Mouse (Mus musculus) liver, embryonic 16.5 days (tissue): ENCODE data around the gene Slc16a1. TPM values are rescaled to one million over a fixed set of nuclear protein-coding genes. Genes with fewer than 3 reads are reported as not detected.

Source experiments
- ATAC-seq: fragments of 200-750 bp; cut with Nextera tagmentation; 2 replicates; pipeline ENCODE4 v1.8.0; 2017; ENCODE audit warnings: low read depth, mild to moderate bottlenecking, moderate number of reproducible peaks, moderate library complexity
- H3K27ac ChIP-seq: fragments of 300-500 bp; sonication (generic); 2 replicates; pipeline ENCODE4 v1.5.1; 2014; ENCODE audit warnings: mild to moderate bottlenecking, low read length
- H3K27me3 ChIP-seq: fragments of 300-500 bp; sonication (generic); 2 replicates; pipeline ENCODE4 v1.6.1; 2014; ENCODE audit warnings: low read depth, low read length, mixed read lengths; ENCODE audit not compliant: control insufficient read depth, insufficient read depth
- H3K36me3 ChIP-seq: fragments of 300-500 bp; sonication (generic); 2 replicates; pipeline ENCODE4 v1.6.1; 2014; ENCODE audit warnings: mild to moderate bottlenecking; ENCODE audit not compliant: control insufficient read depth, insufficient read depth
- H3K4me1 ChIP-seq: fragments of 300-500 bp; sonication (generic); 2 replicates; pipeline ENCODE4 v1.6.1; 2014; ENCODE audit warnings: low read depth, low read length, mixed read lengths; ENCODE audit not compliant: control insufficient read depth
- H3K4me2 ChIP-seq: fragments of 300-500 bp; sonication (generic); 2 replicates; pipeline ENCODE4 v1.6.1; 2014; ENCODE audit warnings: low read depth, low read length, mixed read lengths
- H3K4me3 ChIP-seq: fragments of 300-500 bp; sonication (generic); 2 replicates; pipeline ENCODE4 v1.5.1; 2014; ENCODE audit warnings: low read depth, mild to moderate bottlenecking, low read length
- H3K9ac ChIP-seq: fragments of 300-500 bp; sonication (generic); 2 replicates; pipeline ENCODE4 v1.6.1; 2014; ENCODE audit warnings: low read depth, low read length
- H3K9me3 ChIP-seq: fragments of 300-500 bp; sonication (generic); replicated peaks from 2 replicates; pipeline ENCODE4 v1.6.1; 2016; ENCODE audit warnings: low read length; ENCODE audit not compliant: control insufficient read depth
- WGBS: fragments of 180-500 bp; shearing (Covaris S2); extraction: QIAGEN DNeasy Blood & Tissue Kit; methylation state at CpG from one replicate; pipeline ENCODE4 v1.1.7; 2014; ENCODE audit not compliant: insufficient replicate concordance; 5-methylcytosine and 5-hydroxymethylcytosine counted together
- polyA plus RNA-seq: library from polyadenylated mRNA; unstranded; fragments of >200 nt; fragmentation: Nextera tagmentation; extraction: Ambion mirVana; gene quantifications from 2 replicates; pipeline ENCODE4 v1.2.1, GENCODE M21; 2015

Slc16a1 gene
- polyA plus RNA-seq, result 87.4 and 87.5 TPM in 2 replicates

DNA sequence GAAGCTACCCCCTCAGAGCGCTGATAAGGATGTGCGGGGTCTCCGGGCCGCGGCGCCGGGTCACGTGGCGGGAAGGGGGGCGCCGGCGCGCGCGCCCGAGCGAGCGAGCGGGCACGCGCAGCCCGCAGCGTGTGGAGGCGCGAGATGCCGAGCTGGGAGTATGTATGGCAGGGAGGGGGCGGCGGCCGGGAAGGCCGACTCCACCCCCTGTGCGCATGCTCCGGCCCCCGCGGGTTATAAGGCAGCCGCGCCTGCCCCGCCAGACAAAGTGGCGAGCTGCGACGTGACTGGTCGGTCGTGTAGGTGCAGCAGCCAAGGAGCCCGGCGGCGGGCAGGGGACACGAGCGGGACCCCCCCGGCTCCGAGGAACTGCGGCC lies at the start of gene Slc16a1:
Gene Slc16a1 (plus strand): TSS at position 266 of the 377 bp plus-strand sequence.
- 0% methylated on average over 48 of the region's 50 CpGs for WGBS
- peak within 1 kb of the TSS; percentile 98 for H3K27ac ChIP-seq
- H3K9me3 ChIP-seq, result no peaks in the 10 kb centered on the region
- no peaks in the 10 kb centered on the region for H3K27me3 ChIP-seq
- H3K36me3 ChIP-seq, result 0 out of 2 replicates have a peak, but pooled peaks cover 2% of the 10 kb centered on the region
- H3K9ac ChIP-seq, result peak within 1 kb of the TSS; percentile 98
- H3K4me1 ChIP-seq, result peaks cover 41% of the 10 kb centered on the region
- peak within 1 kb of the TSS; percentile 62 for H3K4me2 ChIP-seq
- peak; percentile 96 for ATAC-seq
- peak within 1 kb of the TSS; percentile 97 for H3K4me3 ChIP-seq

DNA sequence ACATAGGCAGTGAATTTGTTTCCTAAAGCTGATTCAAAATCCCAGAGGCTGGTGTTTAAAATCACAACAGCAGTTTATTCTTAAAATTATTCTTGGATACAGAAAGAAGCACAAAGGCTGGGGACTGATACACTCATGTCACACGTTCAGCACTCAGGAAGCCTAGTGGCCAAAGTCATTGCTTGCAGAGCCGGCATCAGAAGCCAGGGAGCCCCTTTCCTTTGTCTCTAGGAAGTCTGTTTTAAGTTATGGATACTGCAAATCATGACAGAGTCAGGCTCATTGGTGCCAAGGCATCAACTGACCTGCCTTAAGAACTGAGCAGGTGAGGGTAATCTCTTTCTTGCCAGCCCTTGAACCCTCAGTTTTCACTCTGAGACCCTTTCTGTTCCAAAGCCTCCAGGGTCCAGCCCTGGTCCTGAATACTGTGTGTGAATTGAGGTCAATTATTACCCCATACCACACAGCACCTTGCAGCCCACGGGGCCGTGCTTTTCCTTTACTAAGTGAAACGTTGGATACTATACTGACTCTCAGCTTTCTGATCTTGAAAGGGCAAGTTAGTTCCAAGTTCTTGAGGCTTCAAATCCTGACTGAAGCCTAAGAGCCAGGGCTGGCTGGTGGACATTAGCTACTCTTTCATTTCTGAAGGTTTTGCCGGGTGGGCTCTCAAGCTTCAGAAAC lies 41.9 kb upstream of the Slc16a1 start:
- Histone ChIP-seq H3K4me2 (no peak overlapping the region), H3K9ac (no peak overlapping the region), H3K27me3 (no peaks in the 10 kb centered on the region), H3K4me1 (no peaks in the 10 kb centered on the region; the same call in none of the 2 replicates), H3K27ac (no peak overlapping the region), H3K4me3 (no peak overlapping the region), H3K9me3 (no peaks in the 10 kb centered on the region), H3K36me3 (no peaks in the 10 kb centered on the region)
- no peak for ATAC-seq
- 57% methylated on average over 6 of the region's 6 CpGs for WGBS

DNA sequence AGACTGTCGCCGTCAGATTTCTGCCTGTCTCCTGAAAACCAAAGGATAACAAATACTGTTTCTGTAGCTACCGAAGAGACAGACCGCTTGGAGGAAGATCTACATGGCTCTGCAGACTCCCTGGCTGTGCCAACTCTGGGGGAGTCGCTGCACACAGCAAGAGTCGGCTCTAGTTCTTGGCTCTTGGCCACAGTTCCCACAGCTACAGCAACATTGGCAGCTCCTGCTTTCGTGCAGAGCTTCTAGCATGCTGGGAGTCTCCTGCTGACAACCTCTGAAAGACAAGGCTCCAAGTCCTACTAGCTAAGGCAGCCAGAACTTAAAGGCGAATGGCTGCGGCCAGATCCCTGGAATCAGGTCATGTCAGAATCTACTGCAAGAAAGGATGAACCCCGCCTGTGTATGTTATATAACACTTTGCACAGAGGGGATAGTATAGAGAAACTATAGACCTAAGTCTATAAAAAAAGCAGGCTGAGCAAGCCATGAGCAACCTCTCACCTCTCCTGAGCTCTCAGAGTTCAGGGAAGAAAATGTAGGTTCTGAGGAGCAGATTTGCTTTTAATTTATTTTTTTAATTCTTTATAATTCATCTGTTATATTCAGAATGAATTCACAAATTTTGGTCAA lies 41.2 kb upstream of the Slc16a1 start:
- H3K27me3 ChIP-seq, result no peaks in the 10 kb centered on the region

DNA sequence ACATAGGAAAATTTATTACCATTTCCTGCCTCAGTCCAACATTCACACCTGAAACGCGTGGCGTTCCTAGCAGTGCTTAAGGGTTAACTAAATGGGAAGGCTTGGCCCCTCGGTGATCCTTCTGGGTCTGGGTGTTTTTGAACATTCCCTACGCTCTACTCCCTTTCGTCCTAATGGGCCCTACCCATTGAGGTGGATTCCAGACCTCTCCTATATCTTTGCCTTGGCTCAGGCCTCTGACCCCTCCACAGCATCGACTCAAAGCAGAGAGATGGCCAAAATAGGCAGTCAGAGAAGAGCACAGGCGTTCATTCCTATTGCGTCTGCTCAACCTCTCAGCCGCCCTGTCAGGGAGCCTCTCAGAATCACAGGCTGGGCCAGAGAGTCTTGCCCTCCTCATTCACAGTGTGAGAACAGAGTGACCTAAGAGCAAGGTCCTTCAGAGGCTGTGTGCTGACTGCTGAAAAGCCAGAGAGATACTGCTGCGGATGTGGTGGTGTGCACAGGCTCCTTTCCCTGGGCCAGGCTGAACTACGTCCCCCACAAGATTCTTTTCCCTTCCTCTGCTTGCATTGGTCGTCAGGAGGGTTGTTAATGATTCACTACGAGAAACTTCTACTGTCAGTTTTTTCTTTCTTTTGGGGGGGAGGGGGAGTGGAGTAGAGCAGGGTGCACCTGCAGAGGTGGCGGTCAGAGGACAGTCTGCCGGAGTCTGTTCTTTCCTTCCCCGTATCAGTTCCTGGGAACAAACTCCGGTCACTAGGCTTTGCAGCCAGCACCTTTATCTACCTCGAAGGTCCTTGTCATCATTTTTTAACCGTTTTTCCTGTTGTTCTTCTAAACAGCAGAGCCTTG lies 38.9 kb upstream of the Slc16a1 start:
- no peaks in the 10 kb centered on the region for H3K27me3 ChIP-seq
- no peak overlapping the region; the same call in 1 of the 2 replicates for H3K9ac ChIP-seq
- H3K4me1 ChIP-seq, result peaks cover 7% of the 10 kb centered on the region
- 56% methylated on average over 20 of the region's 20 CpGs for WGBS
- H3K9me3 ChIP-seq, result no peaks in the 10 kb centered on the region
- H3K36me3 ChIP-seq, result no peaks in the 10 kb centered on the region
- no peak overlapping the region for H3K4me3 ChIP-seq
- H3K27ac ChIP-seq, result peak overlapping the region; percentile 85
- no peak overlapping the region; the same call in 1 of the 2 replicates for H3K4me2 ChIP-seq
- ATAC-seq, result peak; percentile 71

More for the DNA sequence above, 41.2 kb upstream of the Slc16a1 start:
- no peak for ATAC-seq
- Histone ChIP-seq H3K4me1 (no peaks in the 10 kb centered on the region; the same call in none of the 2 replicates), H3K4me2 (no peak overlapping the region), H3K4me3 (no peak overlapping the region), H3K36me3 (no peaks in the 10 kb centered on the region), H3K9ac (no peak overlapping the region), H3K27ac (no peak overlapping the region), H3K9me3 (no peaks in the 10 kb centered on the region)
- 64% methylated on average over 10 of the region's 10 CpGs for WGBS

DNA sequence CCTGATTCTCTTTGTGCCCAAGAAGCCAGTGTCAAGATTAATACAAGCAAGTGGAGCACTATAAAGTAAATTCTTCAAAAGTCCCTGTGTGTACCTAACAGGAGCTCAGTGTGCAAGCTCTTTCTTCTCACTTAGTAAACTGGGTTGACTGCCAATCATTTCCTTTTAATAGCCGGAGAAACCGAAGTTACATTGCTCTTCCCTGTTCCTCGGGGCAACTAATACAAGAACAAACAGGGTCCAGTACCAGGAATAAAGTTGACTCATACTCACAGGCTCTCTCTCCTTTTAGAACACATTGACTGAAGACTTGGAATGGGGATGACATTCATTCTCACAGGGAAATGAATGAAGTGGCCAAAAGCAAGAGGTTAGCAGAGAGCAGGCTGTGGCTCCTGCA lies 37.8 kb upstream of the Slc16a1 start:
- Histone ChIP-seq H3K4me2 (no peak overlapping the region), H3K36me3 (no peaks in the 10 kb centered on the region), H3K27me3 (no peaks in the 10 kb centered on the region), H3K9ac (no peak overlapping the region), H3K27ac (peak overlapping the region; percentile 11; the same call in 1 of the 2 replicates), H3K4me3 (no peak overlapping the region), H3K9me3 (no peaks in the 10 kb centered on the region), H3K4me1 (peaks cover 7% of the 10 kb centered on the region)
- no peak for ATAC-seq
- 61% methylated on average over 3 of the region's 3 CpGs for WGBS

DNA sequence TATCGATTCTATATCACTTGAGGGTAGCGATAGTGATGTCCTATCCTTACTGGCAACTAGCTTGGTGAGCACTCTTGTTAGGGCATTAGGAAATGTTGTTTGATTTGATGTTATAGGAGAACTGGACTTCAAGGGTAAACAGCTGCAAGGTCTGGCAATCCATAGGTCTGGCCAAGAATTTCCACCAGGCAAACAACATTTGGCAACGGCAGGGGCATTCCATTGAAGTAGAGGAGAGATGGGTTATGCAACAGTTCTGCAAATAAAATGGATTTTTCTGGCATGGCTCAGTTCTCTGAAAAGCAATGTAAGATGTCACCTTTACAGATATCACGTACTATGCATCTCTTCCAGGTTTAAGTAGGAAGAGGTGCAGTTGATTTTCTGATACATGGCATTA lies 36.8 kb upstream of the Slc16a1 start:
- no peaks in the 10 kb centered on the region for H3K36me3 ChIP-seq
- no peak overlapping the region for H3K4me2 ChIP-seq
- H3K27me3 ChIP-seq, result no peaks in the 10 kb centered on the region
- 67% methylated on average over 4 of the region's 4 CpGs for WGBS
- no peak overlapping the region for H3K4me3 ChIP-seq
- peak; percentile 57 for ATAC-seq
- H3K27ac ChIP-seq, result peak overlapping the region; percentile 56
- H3K4me1 ChIP-seq, result peaks cover 7% of the 10 kb centered on the region
- no peaks in the 10 kb centered on the region for H3K9me3 ChIP-seq
- no peak overlapping the region for H3K9ac ChIP-seq

DNA sequence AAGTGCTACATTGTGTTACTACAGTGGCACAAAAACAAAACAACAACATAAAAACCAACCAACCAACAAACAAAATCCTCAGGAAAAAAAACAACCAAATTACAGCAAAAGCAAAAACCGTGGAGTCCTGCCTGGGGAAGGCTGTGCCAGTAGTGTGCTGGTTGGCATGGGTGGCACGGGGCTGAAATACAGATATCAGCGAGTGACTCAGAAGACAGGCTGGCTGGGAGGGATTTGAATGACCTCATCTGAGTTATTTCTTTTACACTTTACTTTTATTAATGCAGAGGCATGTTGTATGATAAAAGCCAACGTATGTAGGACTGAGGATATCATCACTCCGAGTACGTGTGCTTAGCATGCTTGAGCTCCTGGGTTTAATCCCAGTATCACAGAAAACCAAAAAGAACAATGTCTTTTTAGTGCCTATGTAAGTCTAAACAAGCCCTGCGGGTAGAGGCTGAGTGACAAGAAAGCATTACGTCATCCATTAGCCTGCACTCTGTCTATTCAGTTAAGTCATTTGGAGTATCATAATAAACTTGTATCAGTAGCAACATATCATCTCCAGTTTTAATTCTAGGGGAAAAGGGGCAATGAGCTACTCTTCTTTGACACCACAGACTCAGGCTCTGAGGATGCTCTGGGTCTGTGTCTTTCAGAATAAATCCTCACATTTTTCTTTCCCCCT lies 28.6 kb upstream of the Slc16a1 start:
- Histone ChIP-seq H3K4me3 (no peak overlapping the region), H3K27me3 (no peaks in the 10 kb centered on the region), H3K36me3 (no peaks in the 10 kb centered on the region), H3K27ac (no peak overlapping the region), H3K4me1 (no peaks in the 10 kb centered on the region), H3K9me3 (no peaks in the 10 kb centered on the region), H3K4me2 (no peak overlapping the region), H3K9ac (no peak overlapping the region)
- WGBS, result 70% methylated on average over 8 of the region's 8 CpGs
- no peak for ATAC-seq

DNA sequence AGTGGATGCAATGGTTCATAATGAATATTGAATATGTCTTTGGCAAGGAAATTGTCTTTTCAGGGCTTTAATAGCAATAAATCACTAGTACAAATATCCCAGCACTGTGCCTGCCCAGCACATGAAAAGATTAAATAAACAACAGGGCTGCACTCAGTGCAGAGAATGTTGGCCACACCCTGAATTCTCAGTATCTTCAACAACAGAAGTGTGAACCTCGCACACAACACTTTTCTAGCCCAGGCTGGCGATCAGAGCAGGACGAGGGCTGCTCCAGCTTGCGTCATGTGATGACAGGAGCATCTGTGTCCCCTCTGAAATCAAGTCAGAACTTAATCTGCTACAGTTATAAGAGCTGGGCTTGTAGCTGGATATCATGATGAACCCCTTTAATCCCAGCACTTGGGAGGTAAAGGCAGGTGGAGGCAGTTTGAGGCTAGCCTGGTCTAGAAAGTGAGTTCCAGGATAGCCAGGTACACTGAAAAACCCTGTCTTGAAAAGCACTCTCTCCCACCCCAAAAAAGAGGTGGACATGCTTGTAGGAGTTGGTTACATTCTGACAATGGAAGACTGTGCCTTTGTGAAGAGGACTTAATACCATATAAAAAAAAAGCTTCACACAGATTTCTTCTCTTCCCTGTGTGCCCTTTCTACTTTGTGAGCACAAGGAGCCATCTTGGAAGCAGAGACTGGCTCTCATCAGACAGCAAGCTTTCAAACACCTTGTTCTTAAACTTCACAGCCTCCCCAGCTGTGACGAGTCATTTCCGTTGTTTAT lies 27.8 kb upstream of the Slc16a1 start:
- no peak overlapping the region for H3K9ac ChIP-seq
- WGBS, result 56% methylated on average over 6 of the region's 6 CpGs
- ATAC-seq, result no peak
- no peaks in the 10 kb centered on the region for H3K27me3 ChIP-seq
- H3K36me3 ChIP-seq, result no peaks in the 10 kb centered on the region
- H3K9me3 ChIP-seq, result no peaks in the 10 kb centered on the region
- no peak overlapping the region for H3K4me2 ChIP-seq
- H3K27ac ChIP-seq, result no peak overlapping the region
- H3K4me3 ChIP-seq, result no peak overlapping the region
- no peaks in the 10 kb centered on the region for H3K4me1 ChIP-seq
